Mouse (Mus musculus) cerebellum, postnatal 36 days (tissue): ENCODE measurements around the gene Abtb1.
A peak's percentile ranks its signal among the peaks of the same experiment; 100 is the strongest.

Experiments used
- DNase-seq, 2 experiments: peaks; one replicate each; pipeline ENCODE4 v3.0.0; 2021 to 2022; ENCODE audit warnings: mixed read lengths in 2 of 2

Gene Abtb1

DNA sequence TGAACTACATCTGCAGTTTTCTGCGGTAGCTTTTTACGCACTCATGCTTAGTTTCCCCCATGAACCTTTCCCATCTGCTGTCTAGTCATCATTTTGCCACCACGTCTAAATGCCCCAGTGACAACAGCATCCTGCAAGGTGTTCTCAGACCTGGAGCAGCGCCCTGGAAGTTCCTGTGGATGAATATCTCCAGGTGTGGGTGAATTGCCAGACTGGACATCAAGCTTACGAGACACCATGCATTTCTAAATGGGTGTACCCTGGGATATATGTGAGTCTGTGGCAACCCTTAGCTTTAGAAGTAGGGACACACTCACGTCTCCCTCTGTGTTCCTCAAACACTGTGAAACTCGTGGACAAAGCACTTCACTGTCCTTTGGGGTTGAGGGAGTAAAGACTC is 41.6 kb downstream of the Abtb1 start:
- no peak for DNase-seq

- peak; percentile 42 to 57 for DNase-seq
These were observed 47.2 kb downstream of the Abtb1 start for GRCm38 (mm10) chr6:88794561-88794971.

GRCm38 (mm10) chr6:88793872-88794271 is 47.9 kb downstream of the Abtb1 start:
- no peak for DNase-seq

DNA sequence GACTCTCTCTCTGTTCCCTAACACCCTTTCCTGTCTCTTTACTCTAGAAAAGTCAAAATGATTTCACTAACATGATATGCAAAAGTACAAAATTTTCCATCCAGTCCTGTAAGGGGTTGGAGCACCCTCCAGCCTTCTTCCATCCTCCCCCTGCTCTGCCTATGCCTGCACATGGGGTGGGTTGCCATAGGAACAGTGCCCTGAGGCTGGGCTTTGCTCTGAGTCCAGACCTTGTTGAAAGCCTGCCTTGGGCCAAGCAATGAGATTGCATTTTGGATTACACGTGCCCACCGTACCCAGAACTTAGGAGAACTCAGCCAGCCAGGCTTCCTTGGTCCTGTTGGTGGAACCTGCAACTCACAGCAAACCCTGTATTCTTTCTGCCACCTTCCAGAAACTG is 48.5 kb downstream of the Abtb1 start:
- no peak for DNase-seq

DNA sequence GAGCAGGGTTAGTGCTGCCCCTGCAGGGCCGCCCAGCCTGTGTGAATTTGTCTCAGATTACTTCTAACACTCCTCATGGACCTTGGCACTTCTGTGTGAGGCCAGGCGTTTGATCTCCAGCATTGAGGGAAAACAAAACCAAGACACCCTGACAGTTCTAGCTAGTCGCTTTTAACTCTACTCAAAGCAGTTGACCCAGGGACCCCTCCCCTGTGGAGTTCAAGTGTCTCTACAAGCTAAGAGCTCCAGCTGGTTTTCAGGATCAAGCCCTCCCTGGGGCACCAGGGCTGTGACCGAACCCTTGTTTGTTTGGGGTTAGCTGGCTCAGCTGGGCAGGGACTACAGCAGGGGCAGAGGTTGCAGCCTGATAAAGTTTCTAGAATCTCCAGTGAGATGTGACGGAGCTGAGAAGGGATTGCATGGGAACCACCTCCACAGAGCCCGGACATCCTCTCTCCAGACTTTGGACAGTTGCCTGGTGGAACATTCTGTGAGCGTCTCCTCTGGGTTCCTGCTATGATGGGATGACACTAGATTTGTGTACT is 49.6 kb downstream of the Abtb1 start:
- DNase-seq, result no peak

DNA sequence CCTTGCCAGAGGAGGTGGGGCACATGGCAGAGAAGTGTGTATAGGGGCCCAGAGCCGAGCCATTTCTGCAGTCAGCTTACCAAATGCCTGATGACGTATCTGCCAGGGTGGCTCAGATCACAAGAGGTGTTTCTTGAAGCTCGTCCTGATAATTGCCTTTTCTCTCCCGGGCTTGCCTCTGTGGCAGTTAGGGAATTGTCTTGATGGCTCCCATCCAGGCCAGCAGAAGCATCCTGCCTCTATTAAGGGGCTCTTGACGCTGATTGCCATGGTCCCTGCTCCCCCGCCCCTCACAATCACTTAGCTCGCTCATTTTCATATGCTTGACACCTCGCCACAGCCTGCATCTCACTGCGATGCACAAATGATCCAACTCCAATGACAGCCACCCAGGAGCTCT is 50.5 kb downstream of the Abtb1 start:
- DNase-seq, result no peak

- peak in 1 of 2 experiments; percentile 44 for DNase-seq
These were observed 53.6 kb downstream of the Abtb1 start for GRCm38 (mm10) chr6:88788219-88788618.

- peak in 1 of 2 experiments; percentile 56 for DNase-seq
These were observed 54.3 kb downstream of the Abtb1 start for GRCm38 (mm10) chr6:88787496-88787895.

DNA sequence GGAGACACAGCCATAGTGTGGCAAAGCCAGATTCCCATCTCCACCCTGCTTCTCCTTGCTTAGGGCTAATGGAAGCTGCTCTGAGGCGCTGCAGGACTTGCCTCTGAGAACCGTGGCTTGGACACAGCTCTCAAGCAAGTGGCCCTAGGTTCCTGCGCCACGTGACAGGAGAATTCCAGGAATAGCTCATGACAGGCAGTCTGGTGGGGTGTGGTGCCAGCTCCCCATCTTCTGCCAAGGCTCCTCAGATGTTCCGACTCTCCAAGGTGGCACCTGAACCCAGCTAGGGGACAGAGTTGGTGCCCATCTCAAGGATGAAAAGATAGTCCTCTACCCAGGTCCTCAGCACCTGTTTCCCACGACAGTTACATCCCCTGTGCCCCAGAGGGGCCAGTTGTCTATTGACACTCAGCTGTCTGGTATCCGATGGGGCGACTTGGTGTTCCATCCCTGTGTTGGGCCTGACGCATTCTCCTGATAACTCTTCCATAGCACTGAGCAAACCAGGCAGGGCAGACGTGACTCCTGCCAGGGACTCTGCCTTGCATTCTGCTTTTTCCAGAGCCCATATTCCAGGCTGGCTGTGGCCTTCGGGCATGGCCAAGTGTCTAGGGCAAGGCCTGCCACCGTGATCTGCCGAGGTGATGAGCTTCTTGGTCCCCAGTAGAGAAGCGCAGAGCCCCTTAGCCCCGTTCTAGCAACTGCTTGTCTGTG is 54.9 kb downstream of the Abtb1 start:
- DNase-seq, result peak; percentile 88
